Mouse (Mus musculus): ENCODE data around the gene Tmem205. TPM values are rescaled to one million over a fixed set of nuclear protein-coding genes. Genes with fewer than 3 reads are reported as not detected.

The Tmem205 gene
- polyA plus RNA-seq, 1 experiment from 2014 or later, result 39.0 TPM

DNA sequence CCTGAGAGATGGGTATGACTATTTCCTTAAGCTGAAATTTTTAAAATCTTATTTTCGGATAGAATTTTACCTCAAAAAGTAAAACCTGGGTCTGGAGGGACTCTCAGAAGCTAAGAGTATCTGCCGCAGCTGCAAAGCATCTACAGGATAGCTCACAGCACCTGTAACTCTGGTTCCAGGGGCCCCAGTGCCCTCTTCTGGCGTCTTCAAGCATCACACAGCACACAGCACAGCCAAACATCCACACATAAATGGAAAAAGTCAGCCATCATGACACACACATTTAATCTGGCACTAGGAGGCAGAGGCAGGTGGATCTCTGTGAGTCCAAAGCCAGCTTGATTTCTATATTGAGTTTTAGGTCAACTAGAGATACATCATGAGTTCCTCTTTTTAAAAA, 50.8 kb downstream of the Tmem205 start:
- Histone ChIP-seq H3K4me1 (no peaks in the 10 kb centered on the region), H3K27ac (replicated peaks) (no peak overlapping the region), H3K36me3 (no peaks in the 10 kb centered on the region), H3K27me3 (ENCODE audit: low read depth, poor library complexity, severe bottlenecking) (no peaks in the 10 kb centered on the region), H3K4me3 (no peak overlapping the region), H3K9me3 (replicated peaks) (peaks cover 5% of the 10 kb centered on the region; the same call in 1 of the 2 replicates)
- WGBS, result 66% methylated on average over 3 of the region's 3 CpGs
- no peak for DNase-seq (ENCODE audit: low spot score)

DNA sequence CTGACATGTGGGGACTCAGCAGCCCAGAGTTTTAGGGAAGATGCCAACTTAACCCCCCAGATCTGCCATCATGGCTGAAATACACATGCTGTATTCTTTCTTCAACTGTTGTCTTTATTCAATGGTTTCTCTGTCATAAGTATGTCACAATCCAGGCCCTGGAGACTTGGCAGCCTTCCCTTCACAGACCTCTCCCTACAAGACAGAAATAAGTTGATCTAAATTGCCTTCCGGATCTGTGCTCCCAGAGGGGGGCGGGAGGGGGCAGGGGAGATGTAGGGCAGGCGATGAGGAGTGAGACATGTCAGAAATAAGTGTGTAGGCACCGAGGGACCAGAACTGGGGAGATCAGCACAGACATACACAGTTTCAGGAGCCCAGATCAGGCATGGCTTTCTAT, 55.2 kb downstream of the Tmem205 start:
- DNase-seq (ENCODE audit: low spot score), result no peak
- WGBS, result 63% methylated on average over 4 of the region's 4 CpGs
- Histone ChIP-seq H3K4me3 (no peak overlapping the region), H3K36me3 (no peaks in the 10 kb centered on the region), H3K27me3 (ENCODE audit: low read depth, poor library complexity, severe bottlenecking) (no peaks in the 10 kb centered on the region), H3K27ac (replicated peaks) (no peak overlapping the region), H3K9me3 (replicated peaks) (no peaks in the 10 kb centered on the region; the same call in 1 of the 2 replicates), H3K4me1 (0 out of 2 replicates have a peak, but pooled peaks cover 2% of the 10 kb centered on the region)

Other genes with a start within 250 kb of the Tmem205 start
- gene Ldlr, start 204.1 kb downstream of the Tmem205 start, polyA plus RNA-seq (2016; fragmentation: Nextera tagmentation; extraction: Ambion mirVana), result 52.2 and 58.9 TPM in 2 replicates
- gene Spc24, start 167.3 kb downstream of the Tmem205 start, polyA plus RNA-seq (2016; fragmentation: Nextera tagmentation; extraction: Ambion mirVana), result 146 and 175 TPM in 2 replicates
- gene Kank2, start 128.8 kb downstream of the Tmem205 start, polyA plus RNA-seq (2016; fragmentation: Nextera tagmentation; extraction: Ambion mirVana), result 8.6 and 9.5 TPM in 2 replicates
- gene Angptl8, start 92.0 kb downstream of the Tmem205 start, polyA plus RNA-seq (2016; fragmentation: Nextera tagmentation; extraction: Ambion mirVana), result 0.47 and 0.83 TPM in 2 replicates
- 22.0 and 23.5 TPM in 2 replicates for gene Dock6, start 74.9 kb downstream of the Tmem205 start, polyA plus RNA-seq (2016; fragmentation: Nextera tagmentation; extraction: Ambion mirVana)
- 8.3 and 9.7 TPM in 2 replicates for gene Rab3d, start 9.4 kb downstream of the Tmem205 start, polyA plus RNA-seq (2016; fragmentation: Nextera tagmentation; extraction: Ambion mirVana)
- 4.2 and 4.6 TPM in 2 replicates for gene Ccdc159, start 85 bp downstream of the Tmem205 start, polyA plus RNA-seq (2016; fragmentation: Nextera tagmentation; extraction: Ambion mirVana)
- 14.7 and 22.4 TPM in 2 replicates for gene Plppr2, start 9.5 kb upstream of the Tmem205 start, polyA plus RNA-seq (2016; fragmentation: Nextera tagmentation; extraction: Ambion mirVana)
- 8.1 and 8.6 TPM in 2 replicates for gene Swsap1, start 28.2 kb upstream of the Tmem205 start, polyA plus RNA-seq (2016; fragmentation: Nextera tagmentation; extraction: Ambion mirVana)
- 8.9 and 10.2 TPM in 2 replicates for gene Epor, start 36.0 kb upstream of the Tmem205 start, polyA plus RNA-seq (2016; fragmentation: Nextera tagmentation; extraction: Ambion mirVana)
- gene Rgl3, start 61.9 kb upstream of the Tmem205 start, polyA plus RNA-seq (2016; fragmentation: Nextera tagmentation; extraction: Ambion mirVana), result 3.0 and 3.7 TPM in 2 replicates
- gene Ccdc151, start 75.1 kb upstream of the Tmem205 start, polyA plus RNA-seq (2016; fragmentation: Nextera tagmentation; extraction: Ambion mirVana), result 5.7 and 6.3 TPM in 2 replicates
- 108 and 112 TPM in 2 replicates for gene Prkcsh, start 75.2 kb upstream of the Tmem205 start, polyA plus RNA-seq (2016; fragmentation: Nextera tagmentation; extraction: Ambion mirVana)
- 16.7 and 26.8 TPM in 2 replicates for gene Elavl3, start 124.5 kb upstream of the Tmem205 start, polyA plus RNA-seq (2016; fragmentation: Nextera tagmentation; extraction: Ambion mirVana)
- gene Gm49318, start 143.7 kb upstream of the Tmem205 start, polyA plus RNA-seq (2016; fragmentation: Nextera tagmentation; extraction: Ambion mirVana), result not detected in 2 replicates
- gene Zfp653, start 143.8 kb upstream of the Tmem205 start, polyA plus RNA-seq (2016; fragmentation: Nextera tagmentation; extraction: Ambion mirVana), result 11.7 and 12.6 TPM in 2 replicates
- 41.1 and 44.1 TPM in 2 replicates for gene Ecsit, start 157.9 kb upstream of the Tmem205 start, polyA plus RNA-seq (2016; fragmentation: Nextera tagmentation; extraction: Ambion mirVana)
- gene Cnn1, start 171.7 kb upstream of the Tmem205 start, polyA plus RNA-seq (2016; fragmentation: Nextera tagmentation; extraction: Ambion mirVana), result 1.0 and 3.0 TPM in 2 replicates
- 251 and 265 TPM in 2 replicates for gene Elof1, start 189.6 kb upstream of the Tmem205 start, polyA plus RNA-seq (2016; fragmentation: Nextera tagmentation; extraction: Ambion mirVana)
- gene Acp5, start 208.2 kb upstream of the Tmem205 start, polyA plus RNA-seq (2016; fragmentation: Nextera tagmentation; extraction: Ambion mirVana), result 20.2 and 20.9 TPM in 2 replicates
- gene Pigyl, start 229.3 kb upstream of the Tmem205 start, polyA plus RNA-seq (2016; fragmentation: Nextera tagmentation; extraction: Ambion mirVana), result 57.8 and 60.3 TPM in 2 replicates